Mouse (Mus musculus): ENCODE data around the gene Eno1. TPM values are rescaled to one million over a fixed set of nuclear protein-coding genes. Genes with fewer than 3 reads are reported as not detected.

The Eno1 gene
- polyA plus RNA-seq, 1 experiment from 2014 or later = 3,458 TPM

- Histone ChIP-seq H3K27me3 (replicated peaks; ENCODE audit: low read depth, poor library complexity, severe bottlenecking) (peaks cover 11% of the 10 kb centered on the region; the same call in 1 of the 2 replicates), H3K9me3 (no peaks in the 10 kb centered on the region), H3K27ac (replicated peaks) (peak overlapping the region; percentile 75), H3K36me3 (replicated peaks) (no peaks in the 10 kb centered on the region), H3K4me3 (no peak overlapping the region), H3K4me1 (peaks cover 54% of the 10 kb centered on the region)
- 26% methylated on average over 11 of the region's 15 CpGs for whole genome bisulfite sequencing
- no peak for DNase-seq (ENCODE audit: low spot score)
Measured at GRCm38 (mm10) chr4:150229747-150230390, 6.7 kb upstream of the Eno1 start.

- H3K9me3 ChIP-seq = no peaks in the 10 kb centered on the region
- H3K27ac ChIP-seq (replicated peaks) = peak overlapping the region; percentile 75
- H3K27me3 ChIP-seq (replicated peaks; ENCODE audit: low read depth, poor library complexity, severe bottlenecking) = peaks cover 11% of the 10 kb centered on the region; the same call in 1 of the 2 replicates
- H3K4me3 ChIP-seq = peak overlapping the region; percentile 23; the same call in 1 of the 2 replicates
- H3K4me1 ChIP-seq = peaks cover 59% of the 10 kb centered on the region
- peak; percentile 46 for DNase-seq (ENCODE audit: low spot score)
- H3K36me3 ChIP-seq (replicated peaks) = no peaks in the 10 kb centered on the region
- WGBS = 5% methylated on average over 21 of the region's 21 CpGs
Measured at GRCm38 (mm10) chr4:150230460-150231407, 5.8 kb upstream of the Eno1 start.

- H3K27me3 ChIP-seq (replicated peaks; ENCODE audit: low read depth, poor library complexity, severe bottlenecking) = peaks cover 11% of the 10 kb centered on the region; the same call in 1 of the 2 replicates
- H3K4me3 ChIP-seq = no peak overlapping the region
- 0 out of 2 replicates have a peak overlapping the region, but pooled peaks have one; percentile 75 for H3K27ac ChIP-seq (replicated peaks)
- no peaks in the 10 kb centered on the region for H3K9me3 ChIP-seq
- H3K4me1 ChIP-seq = peaks cover 69% of the 10 kb centered on the region
- no peak for DNase-seq (ENCODE audit: low spot score)
- H3K36me3 ChIP-seq (replicated peaks) = no peaks in the 10 kb centered on the region
- WGBS = 46% methylated on average over 8 of the region's 8 CpGs
Measured at GRCm38 (mm10) chr4:150231871-150232270, 4.7 kb upstream of the Eno1 start.

- DNase-seq (ENCODE audit: low spot score) = no peak
Measured at GRCm38 (mm10) chr4:150234599-150235327, 1.8 kb upstream of the Eno1 start.

GRCm38 (mm10) chr4:150235585-150235984 is 936 bp upstream of the Eno1 start:
- WGBS = 81% methylated on average over 4 of the region's 4 CpGs

More at GRCm38 (mm10) chr4:150234599-150235327, 1.8 kb upstream of the Eno1 start:
- H3K4me3 ChIP-seq = no peak overlapping the region
- H3K27ac ChIP-seq (replicated peaks) = peak overlapping the region; percentile 100
- peaks cover 10% of the 10 kb centered on the region for H3K36me3 ChIP-seq (replicated peaks)
- peaks cover 64% of the 10 kb centered on the region for H3K4me1 ChIP-seq
- 56% methylated on average over 8 of the region's 8 CpGs for WGBS
- no peaks in the 10 kb centered on the region for H3K9me3 ChIP-seq
- peaks cover 11% of the 10 kb centered on the region; the same call in 1 of the 2 replicates for H3K27me3 ChIP-seq (replicated peaks; ENCODE audit: low read depth, poor library complexity, severe bottlenecking)

GRCm38 (mm10) chr4:150236031-150236430 is 490 bp upstream of the Eno1 start:
- DNase-seq (ENCODE audit: low spot score) = no peak
- H3K36me3 ChIP-seq (replicated peaks) = peaks cover 22% of the 10 kb centered on the region
- no peaks in the 10 kb centered on the region for H3K9me3 ChIP-seq
- 85% methylated on average over 8 of the region's 8 CpGs for WGBS
- peak overlapping the region; percentile 95 for H3K4me3 ChIP-seq
- H3K27me3 ChIP-seq (replicated peaks; ENCODE audit: low read depth, poor library complexity, severe bottlenecking) = peaks cover 8% of the 10 kb centered on the region; the same call in 1 of the 2 replicates
- peak overlapping the region; percentile 100 for H3K27ac ChIP-seq (replicated peaks)
- H3K4me1 ChIP-seq = peaks cover 64% of the 10 kb centered on the region

More at GRCm38 (mm10) chr4:150235585-150235984, 936 bp upstream of the Eno1 start:
- Histone ChIP-seq H3K4me1 (peaks cover 64% of the 10 kb centered on the region), H3K27me3 (replicated peaks; ENCODE audit: low read depth, poor library complexity, severe bottlenecking) (peaks cover 10% of the 10 kb centered on the region; the same call in 1 of the 2 replicates), H3K4me3 (no peak overlapping the region), H3K27ac (replicated peaks) (peak overlapping the region; percentile 100), H3K9me3 (no peaks in the 10 kb centered on the region), H3K36me3 (replicated peaks) (peaks cover 18% of the 10 kb centered on the region)
- DNase-seq (ENCODE audit: low spot score) = no peak

GRCm38 (mm10) chr4:150237636-150238361 is 1.3 kb downstream of the Eno1 start:
- peaks cover 65% of the 10 kb centered on the region for H3K4me1 ChIP-seq
- under 1% methylated on average over 21 of the region's 21 CpGs for WGBS
- DNase-seq (ENCODE audit: low spot score) = peak; percentile 61

GRCm38 (mm10) chr4:150238433-150239086 is 2.0 kb downstream of the Eno1 start:
- no peaks in the 10 kb centered on the region for H3K27me3 ChIP-seq (replicated peaks; ENCODE audit: low read depth, poor library complexity, severe bottlenecking)
- H3K27ac ChIP-seq (replicated peaks) = peak overlapping the region; percentile 100
- H3K4me1 ChIP-seq = peaks cover 68% of the 10 kb centered on the region
- H3K36me3 ChIP-seq (replicated peaks) = peaks cover 48% of the 10 kb centered on the region
- H3K4me3 ChIP-seq = peak overlapping the region; percentile 95
- peak; percentile 62 for DNase-seq (ENCODE audit: low spot score)
- WGBS = 2% methylated on average over 3 of the region's 3 CpGs
- no peaks in the 10 kb centered on the region for H3K9me3 ChIP-seq

More at GRCm38 (mm10) chr4:150237636-150238361, 1.3 kb downstream of the Eno1 start:
- Histone ChIP-seq H3K4me3 (peak overlapping the region; percentile 95), H3K36me3 (replicated peaks) (peaks cover 40% of the 10 kb centered on the region), H3K27ac (replicated peaks) (peak overlapping the region; percentile 100), H3K9me3 (no peaks in the 10 kb centered on the region), H3K27me3 (replicated peaks; ENCODE audit: low read depth, poor library complexity, severe bottlenecking) (no peaks in the 10 kb centered on the region)

GRCm38 (mm10) chr4:150239087-150239480 is 2.6 kb downstream of the Eno1 start:
- DNase-seq (ENCODE audit: low spot score) = no peak
- Histone ChIP-seq H3K27ac (replicated peaks) (peak overlapping the region; percentile 100), H3K9me3 (no peaks in the 10 kb centered on the region), H3K36me3 (replicated peaks) (peaks cover 53% of the 10 kb centered on the region), H3K4me3 (peak overlapping the region; percentile 95), H3K27me3 (replicated peaks; ENCODE audit: low read depth, poor library complexity, severe bottlenecking) (no peaks in the 10 kb centered on the region), H3K4me1 (peaks cover 68% of the 10 kb centered on the region)
- 16% methylated on average over 5 of the region's 5 CpGs for WGBS

- no peaks in the 10 kb centered on the region for H3K27me3 ChIP-seq (replicated peaks; ENCODE audit: low read depth, poor library complexity, severe bottlenecking)
- H3K4me3 ChIP-seq = peak overlapping the region; percentile 95
- no peak for DNase-seq (ENCODE audit: low spot score)
- peaks cover 64% of the 10 kb centered on the region for H3K4me1 ChIP-seq
- H3K9me3 ChIP-seq = no peaks in the 10 kb centered on the region
- WGBS = 36% methylated on average over 6 of the region's 6 CpGs
- H3K27ac ChIP-seq (replicated peaks) = peak overlapping the region; percentile 100
- H3K36me3 ChIP-seq (replicated peaks) = peaks cover 57% of the 10 kb centered on the region
Measured at GRCm38 (mm10) chr4:150239503-150239902, 3.0 kb downstream of the Eno1 start.

GRCm38 (mm10) chr4:150239951-150240368 is 3.4 kb downstream of the Eno1 start:
- Histone ChIP-seq H3K36me3 (replicated peaks) (peaks cover 62% of the 10 kb centered on the region), H3K27me3 (replicated peaks; ENCODE audit: low read depth, poor library complexity, severe bottlenecking) (no peaks in the 10 kb centered on the region), H3K4me1 (peaks cover 60% of the 10 kb centered on the region), H3K9me3 (no peaks in the 10 kb centered on the region), H3K27ac (replicated peaks) (peak overlapping the region; percentile 100), H3K4me3 (peak overlapping the region; percentile 95)
- peak; percentile 85 for DNase-seq (ENCODE audit: low spot score)
- whole genome bisulfite sequencing = 3% methylated on average over 6 of the region's 6 CpGs
